Mouse (Mus musculus) heart, postnatal 0 days (tissue): ENCODE results near the gene Usp50. TPM values are rescaled to one million over a fixed set of nuclear protein-coding genes. Genes with fewer than 3 reads are reported as not detected.
A peak's percentile ranks its signal among the peaks of the same experiment; 100 is the strongest.

Source experiments
- ATAC-seq: fragments of 200-750 bp; cut with Nextera tagmentation; 2 replicates; pipeline ENCODE4 v1.8.0; 2017; ENCODE audit warnings: low read depth, moderate number of reproducible peaks, moderate library complexity; ENCODE audit not compliant: insufficient read depth
- DNase-seq: peaks from one replicate; pipeline ENCODE4 v3.0.0-alpha.2; 2016; ENCODE audit warnings: low spot score
- H3K27ac ChIP-seq: fragments of 300-500 bp; sonication (generic); 2 replicates; pipeline ENCODE4 v1.5.1; 2014; ENCODE audit warnings: low read depth, mild to moderate bottlenecking
- H3K27me3 ChIP-seq: fragments of 300-500 bp; sonication (generic); 2 replicates; pipeline ENCODE4 v1.6.1; 2014; ENCODE audit warnings: low read length, mixed read lengths; ENCODE audit not compliant: control insufficient read depth, insufficient read depth
- H3K36me3 ChIP-seq: fragments of 300-500 bp; sonication (generic); replicated peaks from 2 replicates; pipeline ENCODE4 v1.6.1; 2014; ENCODE audit warnings: low read length, mixed read lengths; ENCODE audit not compliant: control insufficient read depth, insufficient read depth
- H3K4me1 ChIP-seq: fragments of 300-500 bp; sonication (generic); 2 replicates; pipeline ENCODE4 v1.6.1; 2014; ENCODE audit warnings: antibody characterized with exemption; ENCODE audit not compliant: control insufficient read depth, insufficient read depth
- H3K4me2 ChIP-seq: fragments of 300-500 bp; sonication (generic); 2 replicates; pipeline ENCODE4 v1.6.1; 2014; ENCODE audit warnings: low read depth, mild to moderate bottlenecking, low read length, moderate library complexity
- H3K4me3 ChIP-seq: fragments of 300-500 bp; sonication (generic); 2 replicates; pipeline ENCODE4 v1.5.1; 2014; ENCODE audit warnings: low read depth, low read length
- H3K9ac ChIP-seq: fragments of 300-500 bp; sonication (generic); replicated peaks from 2 replicates; pipeline ENCODE4 v1.6.1; 2014; ENCODE audit warnings: low read depth, low read length, mixed read lengths
- H3K9me3 ChIP-seq: fragments of 300-500 bp; sonication (generic); replicated peaks from 2 replicates; pipeline ENCODE4 v1.6.1; 2016; ENCODE audit warnings: low read length; ENCODE audit not compliant: control insufficient read depth
- CTCF ChIP-seq: IDR thresholded peaks from 2 replicates; pipeline ENCODE4 v1.5.1; 2016; ENCODE audit warnings: antibody characterized with exemption, control low read depth, low read depth
- EP300 ChIP-seq: IDR thresholded peaks from 2 replicates; pipeline ENCODE4 v1.6.1; 2016; ENCODE audit warnings: antibody characterized with exemption, low read depth
- WGBS: fragments of 180-500 bp; shearing (Covaris S2); extraction: QIAGEN DNeasy Blood & Tissue Kit; methylation state at CpG from one replicate; pipeline ENCODE4 v1.1.7; 2014; 5-methylcytosine and 5-hydroxymethylcytosine counted together
- polyA plus RNA-seq: library from polyadenylated mRNA; unstranded; fragments of >200 nt; fragmentation: Nextera tagmentation; extraction: Ambion mirVana; gene quantifications from 2 replicates; pipeline ENCODE4 v1.2.1, GENCODE M21; 2015
- total RNA-seq: library from RNA; depleted of rRNA; stranded (reverse); fragments of >200 nt; gene quantifications from 2 replicates; pipeline ENCODE4 v1.2.3, GENCODE M21; 2014; ENCODE audit warnings: low replicate concordance; rRNA removed

Usp50 gene
- total and polyA plus RNA-seq, 2 experiments from 2014 or later, result 0.15 to 2.2 TPM

DNA sequence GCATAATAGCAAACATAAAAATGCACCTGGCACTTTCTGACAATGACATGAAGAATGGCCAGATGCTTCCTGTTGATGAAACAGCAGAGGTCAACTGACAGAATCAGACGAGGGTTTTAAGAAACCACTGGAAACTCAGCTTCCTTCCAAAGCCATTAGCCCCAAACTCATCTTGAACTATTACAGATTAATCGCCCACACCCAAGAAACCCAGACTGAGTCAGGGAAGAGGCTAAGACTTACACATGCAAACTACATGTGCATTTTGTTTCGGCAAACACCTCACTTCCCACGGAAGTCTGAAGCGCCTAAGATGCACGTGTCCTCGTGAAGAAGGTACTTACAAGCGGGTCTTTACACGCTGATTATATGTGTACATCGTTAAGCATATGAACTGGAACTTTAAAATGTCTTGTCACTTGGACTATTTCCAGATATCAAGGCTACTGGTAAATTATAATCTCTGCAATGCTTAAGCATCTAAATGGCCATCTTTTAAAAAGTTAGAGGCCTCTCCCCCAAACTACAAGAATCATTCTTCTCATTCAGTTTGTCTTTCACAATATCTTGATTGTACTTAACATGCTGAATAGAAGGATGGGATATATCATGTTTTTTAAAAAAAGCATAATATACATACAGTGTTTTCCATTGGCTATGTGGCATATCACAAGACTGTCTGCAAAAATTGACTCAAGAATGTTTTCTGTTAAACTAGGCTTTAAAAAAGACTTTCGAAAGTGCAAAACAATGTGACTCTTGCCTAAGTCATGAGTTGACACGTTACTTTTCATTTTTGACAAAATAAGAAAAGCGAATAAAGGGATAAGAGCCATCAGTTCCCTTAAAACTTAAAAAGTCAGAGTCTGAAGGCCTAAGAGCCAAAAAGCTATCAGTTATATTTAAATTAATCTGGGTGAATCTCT, 109.7 kb downstream of the Usp50 start:
- ATAC-seq (no peak), DNase-seq (no peak)
- 50% methylated on average over 13 of the region's 13 CpGs for WGBS
- H3K27me3 ChIP-seq, result no peaks in the 10 kb centered on the region
- peak overlapping the region; percentile 77 for H3K4me2 ChIP-seq
- H3K4me1 ChIP-seq, result peaks cover 20% of the 10 kb centered on the region
- TF ChIP-seq CTCF (no peak), EP300 (no peak)
- peak overlapping the region; percentile 100 for H3K27ac ChIP-seq
- H3K36me3 ChIP-seq, result no peaks in the 10 kb centered on the region; the same call in 1 of the 2 replicates
- H3K9me3 ChIP-seq, result no peaks in the 10 kb centered on the region
- peak overlapping the region; percentile 100 for H3K4me3 ChIP-seq
- peak overlapping the region; percentile 100 for H3K9ac ChIP-seq

DNA sequence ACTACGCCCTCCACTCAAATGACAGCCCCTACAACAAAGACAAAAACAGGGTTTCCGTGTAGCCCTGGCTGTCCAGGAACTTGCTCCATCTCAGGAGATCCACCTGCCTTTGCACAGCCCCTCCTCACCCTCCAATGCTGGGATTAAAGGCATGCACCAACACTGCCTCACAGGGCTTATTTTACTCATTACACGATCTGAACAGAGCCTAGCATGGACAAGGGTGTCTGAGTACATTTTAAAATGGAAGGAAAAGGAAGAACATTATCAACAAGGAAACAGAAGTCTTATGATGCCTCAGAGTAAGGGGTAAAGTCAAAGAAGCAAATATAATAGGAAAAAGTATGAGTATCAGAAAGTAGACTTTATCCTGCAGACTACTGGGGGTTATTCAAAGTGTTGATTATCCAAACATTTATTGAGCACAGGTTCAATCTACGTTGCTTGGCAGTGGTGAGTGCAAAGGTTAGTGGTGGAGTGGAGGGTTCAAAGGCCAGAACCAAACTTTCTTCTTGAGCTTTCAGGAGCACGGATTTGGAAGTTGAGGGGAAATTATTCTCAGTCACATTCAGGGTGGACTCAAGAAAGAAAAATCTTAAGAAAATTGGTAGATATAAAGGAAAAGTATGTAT, 114.5 kb downstream of the Usp50 start:
- no peaks in the 10 kb centered on the region for H3K36me3 ChIP-seq
- no peak for TF ChIP-seq EP300
- TF ChIP-seq CTCF, result no peak
- no peak overlapping the region for H3K27ac ChIP-seq
- no peak overlapping the region for H3K4me2 ChIP-seq
- DNase-seq (no peak), ATAC-seq (no peak)
- peaks cover 17% of the 10 kb centered on the region for H3K4me1 ChIP-seq
- H3K4me3 ChIP-seq, result no peak overlapping the region
- WGBS, result 86% methylated on average over 5 of the region's 5 CpGs
- H3K9ac ChIP-seq, result no peak overlapping the region
- no peaks in the 10 kb centered on the region for H3K27me3 ChIP-seq
- no peaks in the 10 kb centered on the region for H3K9me3 ChIP-seq

DNA sequence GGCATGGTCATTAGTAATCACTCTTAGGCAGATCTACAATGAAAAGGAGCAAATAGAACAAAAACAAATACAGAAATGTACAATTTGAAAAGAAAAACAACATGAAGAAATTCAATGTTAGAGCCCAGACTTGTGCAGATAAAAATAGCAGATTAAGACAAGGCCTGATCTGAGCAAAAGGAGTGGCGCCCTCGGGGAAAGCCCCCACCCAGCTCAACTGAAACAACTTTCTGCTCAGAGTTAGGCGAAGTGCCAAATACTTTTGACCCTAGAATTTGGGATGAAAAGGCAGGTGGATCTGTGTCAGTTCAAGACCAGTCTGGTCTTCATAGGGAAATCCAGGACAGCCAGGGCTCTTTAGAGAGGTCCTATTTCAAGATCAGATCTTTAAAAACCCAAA, 117.3 kb downstream of the Usp50 start:
- Histone ChIP-seq H3K4me1 (no peaks in the 10 kb centered on the region), H3K4me3 (no peak overlapping the region), H3K9ac (no peak overlapping the region), H3K27me3 (no peaks in the 10 kb centered on the region), H3K27ac (no peak overlapping the region), H3K4me2 (no peak overlapping the region), H3K36me3 (no peaks in the 10 kb centered on the region), H3K9me3 (no peaks in the 10 kb centered on the region)
- DNase-seq (no peak), ATAC-seq (no peak)
- 80% methylated on average over 3 of the region's 3 CpGs for whole genome bisulfite sequencing
- TF ChIP-seq CTCF (no peak), EP300 (no peak)

DNA sequence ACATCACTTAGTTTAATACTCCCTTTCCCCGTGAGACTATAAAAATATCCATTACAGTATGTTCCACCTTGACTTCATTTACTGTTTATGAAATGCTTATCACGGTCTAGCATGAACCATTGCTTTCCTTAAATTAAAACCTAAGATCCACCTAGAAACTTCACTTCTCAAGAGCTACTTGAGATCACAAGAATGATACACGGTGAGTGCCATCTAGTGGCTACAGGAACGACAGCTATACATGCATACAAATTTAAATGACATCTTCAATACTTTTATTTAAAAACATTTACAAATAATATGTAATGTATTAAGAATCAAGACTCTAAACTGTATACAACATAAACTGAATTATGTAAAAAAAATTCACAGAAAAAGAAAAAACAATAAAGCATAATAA, 119.8 kb downstream of the Usp50 start:
- no peak for ATAC-seq
- Histone ChIP-seq H3K9me3 (no peaks in the 10 kb centered on the region), H3K4me1 (no peaks in the 10 kb centered on the region), H3K36me3 (no peaks in the 10 kb centered on the region), H3K4me3 (no peak overlapping the region), H3K27me3 (no peaks in the 10 kb centered on the region), H3K9ac (no peak overlapping the region), H3K27ac (no peak overlapping the region), H3K4me2 (no peak overlapping the region)
- WGBS, result 47% methylated on average over 4 of the region's 4 CpGs
- DNase-seq, result peak; percentile 55
- TF ChIP-seq CTCF, result peak; percentile 66
- no peak for TF ChIP-seq EP300

Other genes with a start within 250 kb of the Usp50 start
- not detected in 2 replicates for gene Slc27a2, start 231.1 kb downstream of the Usp50 start, total RNA-seq
- gene Slc27a2, start 231.1 kb downstream of the Usp50 start, polyA plus RNA-seq, result 0.14 and 0.34 TPM in 2 replicates
- gene Hdc, start 164.2 kb downstream of the Usp50 start, total RNA-seq, result 11.2 and 14.0 TPM in 2 replicates
- 7.2 and 8.4 TPM in 2 replicates for gene Hdc, start 164.2 kb downstream of the Usp50 start, polyA plus RNA-seq
- gene Gabpb1, start 107.1 kb downstream of the Usp50 start, total RNA-seq, result 5.0 and 15.2 TPM in 2 replicates
- gene Gabpb1, start 107.1 kb downstream of the Usp50 start, polyA plus RNA-seq, result 17.5 and 18.0 TPM in 2 replicates
- gene Usp8, start 76.1 kb downstream of the Usp50 start, total RNA-seq, result 9.0 and 12.3 TPM in 2 replicates
- 19.0 and 19.4 TPM in 2 replicates for gene Usp8, start 76.1 kb downstream of the Usp50 start, polyA plus RNA-seq
- 30.4 and 39.7 TPM in 2 replicates for gene Trpm7, start 92.8 kb upstream of the Usp50 start, total RNA-seq
- gene Trpm7, start 92.8 kb upstream of the Usp50 start, polyA plus RNA-seq, result 35.6 and 35.7 TPM in 2 replicates
- 32.6 and 42.7 TPM in 2 replicates for gene Sppl2a, start 149.8 kb upstream of the Usp50 start, total RNA-seq
- gene Sppl2a, start 149.8 kb upstream of the Usp50 start, polyA plus RNA-seq, result 28.7 and 30.3 TPM in 2 replicates
- 5.1 and 8.3 TPM in 2 replicates for gene Ap4e1, start 225.2 kb upstream of the Usp50 start, total RNA-seq
- 4.0 and 4.1 TPM in 2 replicates for gene Ap4e1, start 225.2 kb upstream of the Usp50 start, polyA plus RNA-seq